9 mouse cellular contexts compared by ENCODE assay signal in the genomic region with DNA sequence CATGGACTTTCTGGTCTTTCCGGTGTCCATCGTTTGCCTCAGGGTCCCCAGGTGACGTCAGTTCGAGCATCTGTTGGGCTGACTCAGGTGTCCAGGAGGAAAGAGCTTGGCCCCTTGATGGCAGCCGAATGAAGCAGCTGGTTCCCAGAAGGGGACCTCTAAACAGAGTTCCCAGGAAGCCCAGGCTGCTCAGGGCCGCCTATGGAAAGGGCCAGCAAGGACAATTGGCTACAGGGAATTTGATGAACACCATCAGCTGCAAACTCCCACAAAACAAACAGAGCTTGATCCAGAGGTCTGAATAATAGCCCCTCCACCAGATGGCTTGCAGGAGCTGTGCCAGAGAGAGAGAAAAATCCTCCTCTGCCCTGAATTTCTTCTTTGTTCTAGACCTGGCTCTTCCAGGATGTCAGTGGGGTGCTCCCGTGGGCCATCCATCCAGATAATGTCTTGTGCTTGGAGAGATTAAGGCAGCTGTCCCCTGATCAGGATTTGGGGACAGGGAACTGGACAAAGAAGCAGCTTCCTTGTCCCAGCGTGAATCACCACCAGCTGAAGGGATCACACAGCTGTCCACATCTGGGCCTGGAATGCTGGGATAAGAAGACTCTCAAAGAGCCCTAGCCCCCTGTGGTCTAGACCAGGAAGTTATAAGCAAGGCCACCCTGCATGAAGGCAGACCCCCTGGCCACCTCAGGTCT. TPM values are rescaled to one million over a fixed set of nuclear protein-coding genes. Genes with fewer than 3 reads are reported as not detected.
A peak's percentile ranks its signal among the peaks of the same experiment; 100 is the strongest.
DNase-seq lines count a peak whose midpoint lies in the region; ATAC-seq and TF ChIP-seq lines count a peak whose summit lies in the region.
"Had no signal": no experiment of that assay in that cellular context is flagged by ENCODE, and none has a peak within 500 bp of the region (broad histone marks: within the 10 kb centered on the region; RNA-seq: fewer than 3 reads in every experiment).

No protein-coding gene starts in this region.

- H3K9ac ChIP-seq in liver, embryonic 11.5 days (ENCODE audit: low read depth, low read length) = no peak overlapping the region
- H3K9ac ChIP-seq: midbrain, embryonic 12.5 days had no signal

- H3K4me2 ChIP-seq in liver, embryonic 11.5 days = no peak overlapping the region
- H3K4me2 ChIP-seq: midbrain, embryonic 12.5 days had no signal

- no peak for TF ChIP-seq CTCF in brain, embryonic 14.5 days (IDR thresholded peaks at IDR 0.05; ENCODE audit: borderline replicate concordance, extremely low read depth, insufficient read depth, insufficient read length)

- H3K4me1 ChIP-seq in liver, embryonic 11.5 days (replicated peaks; ENCODE audit: control insufficient read depth, insufficient read depth, low read length) = no peaks in the 10 kb centered on the region
- H3K4me1 ChIP-seq: midbrain, embryonic 12.5 days had no signal

- WGBS in liver, embryonic 11.5 days = 73% methylated on average over 8 of the region's 8 CpGs

- H3K4me3 ChIP-seq in liver, embryonic 11.5 days (ENCODE audit: low read depth, low read length) = no peak overlapping the region
- H3K4me3 ChIP-seq: midbrain, embryonic 12.5 days had no signal

- peak; percentile 71 for DNase-seq in left cerebral cortex, postnatal 4 days
- DNase-seq in left cerebral cortex, adult 18-20 months (ENCODE audit: low spot score in 2 of 2) = no peak
- peak; percentile 49 for DNase-seq in brain, embryonic 14.5 days (ENCODE audit: low read depth)
- DNase-seq in gastrocnemius, postnatal 14 days = peak; percentile 49
- peak; percentile 87 for DNase-seq in kidney, postnatal 10 days
- no peak for DNase-seq in frontal cortex, postnatal 10 days (ENCODE audit: low spot score in 2 of 2)
- DNase-seq in spleen, adult 18-20 months = no peak
- no peak for DNase-seq in liver, embryonic 11.5 days (ENCODE audit: low spot score)

- no peak for ATAC-seq in liver, embryonic 11.5 days (replicated peaks; ENCODE audit: low FRiP score)

- H3K36me3 ChIP-seq in liver, embryonic 11.5 days (ENCODE audit: control insufficient read depth, insufficient read depth, low read length) = no peaks in the 10 kb centered on the region
- H3K36me3 ChIP-seq: midbrain, embryonic 12.5 days had no signal

- no peak for TF ChIP-seq POLR2A in brain, embryonic 14.5 days (IDR thresholded peaks at IDR 0.05; ENCODE audit: borderline replicate concordance, extremely low read depth, insufficient read depth, insufficient read length, poor library complexity, severe bottlenecking)

- intact Hi-C loops in left cerebral cortex, postnatal 4 days (cut with DNase I) = no loop called here
- intact Hi-C loops in gastrocnemius, postnatal 14 days (cut with DNase I; ENCODE audit: low total_unique reads) = no loop called here

- H3K27me3 ChIP-seq in liver, embryonic 11.5 days (replicated peaks; ENCODE audit: control insufficient read depth, insufficient read depth, low read length) = no peaks in the 10 kb centered on the region
- H3K27me3 ChIP-seq: midbrain, embryonic 12.5 days had no signal

- H3K27ac ChIP-seq in liver, embryonic 11.5 days (ENCODE audit: low read depth, low read length) = no peak overlapping the region
- H3K27ac ChIP-seq: midbrain, embryonic 12.5 days had no signal

- no peaks in the 10 kb centered on the region for H3K9me3 ChIP-seq in liver, embryonic 11.5 days (ENCODE audit: control insufficient read depth, low read length)
- H3K9me3 ChIP-seq: midbrain, embryonic 12.5 days had no signal

RNA-seq across cellular contexts. Expression of a gene that starts 29.6 kb away (rescaled TPM):
- total RNA-seq in left cerebral cortex, postnatal 4 days (2021) = 10 to 100 TPM; 24.6 to 26.5 TPM
- 1 to 10 TPM; 5.2 to 7.6 TPM for total RNA-seq in left cerebral cortex, adult 18-20 months (2021)
- polyA plus RNA-seq in brain, embryonic 14.5 days (2012; rRNA removed) = 11.9 and 17.2 TPM in 2 replicates
- total RNA-seq in gastrocnemius, postnatal 14 days (2021) = 100 to 1,000 TPM; 212 to 288 TPM
- 1.2 and 1.4 TPM in 2 replicates for polyA plus RNA-seq in liver, embryonic 11.5 days (2014; fragmentation: Nextera tagmentation; extraction: Ambion mirVana)

Comparison
In these comparisons a context has a peak if more than half of its experiments do, and no peak if none do; other contexts are left out.
1. DNase-seq: peak in left cerebral cortex, postnatal 4 days (single experiment), brain, embryonic 14.5 days (single experiment), gastrocnemius, postnatal 14 days (single experiment) and kidney, postnatal 10 days (single experiment); none in left cerebral cortex, adult 18-20 months (0 of 2), frontal cortex, postnatal 10 days (0 of 2), spleen, adult 18-20 months (0 of 2) and liver, embryonic 11.5 days (single experiment).
2. RNA of a gene that starts 29.6 kb away (total RNA-seq): 212 to 288 TPM in gastrocnemius, postnatal 14 days; 24.6 to 26.5 TPM in left cerebral cortex, postnatal 4 days and 5.2 to 7.6 TPM in left cerebral cortex, adult 18-20 months; every median in the first group is over 4 times any median in the second.